Mouse (Mus musculus): ENCODE measurements around the gene Rabl6. TPM values are rescaled to one million over a fixed set of nuclear protein-coding genes. Genes with fewer than 3 reads are reported as not detected.
A peak's percentile ranks its signal among the peaks of the same experiment; 100 is the strongest.

The Rabl6 gene
- polyA plus RNA-seq (2015; fragmentation: Nextera tagmentation; extraction: Ambion mirVana) = 64.2 and 65.6 TPM in 2 replicates

GRCm38 (mm10) chr2:25607761-25608622, at the start of gene Rabl6:
Rabl6 (minus strand) TSS chr2:25608521.
- ATAC-seq (ENCODE audit: insufficient read depth, low FRiP score, low read depth) = peak; percentile 90
- under 1% methylated on average over 80 of the region's 80 CpGs for WGBS
- H3K4me2 ChIP-seq = peak within 1 kb of the TSS; percentile 66

GRCm38 (mm10) chr2:25657652-25658051, 49.3 kb upstream of the Rabl6 start, which contains the start of gene Lcn5:
Lcn5 (plus strand) TSS chr2:25657952.
- Histone ChIP-seq H3K36me3 (no peaks in the 10 kb centered on the region), H3K27ac (no peak within 1 kb of the TSS), H3K4me3 (replicated peaks) (no peak within 1 kb of the TSS), H3K27me3 (replicated peaks) (no peaks in the 10 kb centered on the region), H3K4me1 (no peaks in the 10 kb centered on the region), H3K9me3 (no peaks in the 10 kb centered on the region), H3K4me2 (no peak within 1 kb of the TSS), H3K9ac (no peak within 1 kb of the TSS)
- no peak for ATAC-seq (ENCODE audit: insufficient read depth, low FRiP score, low read depth)

More at GRCm38 (mm10) chr2:25607761-25608622, at the start of gene Rabl6:
- Histone ChIP-seq H3K36me3 (no peaks in the 10 kb centered on the region), H3K9me3 (no peaks in the 10 kb centered on the region), H3K4me3 (replicated peaks) (peak within 1 kb of the TSS; percentile 100), H3K27ac (peak within 1 kb of the TSS; percentile 95), H3K9ac (peak within 1 kb of the TSS; percentile 99), H3K27me3 (replicated peaks) (no peaks in the 10 kb centered on the region), H3K4me1 (peaks cover 15% of the 10 kb centered on the region)

GRCm38 (mm10) chr2:25657246-25657645, 48.9 kb upstream of the Rabl6 start:
- H3K9ac ChIP-seq = no peak overlapping the region
- no peak overlapping the region for H3K27ac ChIP-seq
- H3K4me3 ChIP-seq (replicated peaks) = no peak overlapping the region
- H3K36me3 ChIP-seq = no peaks in the 10 kb centered on the region
- 85% methylated on average over 4 of the region's 4 CpGs for WGBS
- no peak for ATAC-seq (ENCODE audit: insufficient read depth, low FRiP score, low read depth)
- no peaks in the 10 kb centered on the region for H3K27me3 ChIP-seq (replicated peaks)
- no peaks in the 10 kb centered on the region for H3K4me1 ChIP-seq
- H3K4me2 ChIP-seq = no peak overlapping the region
- H3K9me3 ChIP-seq = no peaks in the 10 kb centered on the region

GRCm38 (mm10) chr2:25656691-25657090, 48.4 kb upstream of the Rabl6 start:
- ATAC-seq (ENCODE audit: insufficient read depth, low FRiP score, low read depth) = no peak
- Histone ChIP-seq H3K36me3 (no peaks in the 10 kb centered on the region), H3K9me3 (no peaks in the 10 kb centered on the region), H3K9ac (no peak overlapping the region), H3K27me3 (replicated peaks) (no peaks in the 10 kb centered on the region), H3K4me3 (replicated peaks) (no peak overlapping the region), H3K4me1 (no peaks in the 10 kb centered on the region), H3K27ac (no peak overlapping the region), H3K4me2 (no peak overlapping the region)
- 85% methylated on average over 4 of the region's 4 CpGs for WGBS

DNA sequence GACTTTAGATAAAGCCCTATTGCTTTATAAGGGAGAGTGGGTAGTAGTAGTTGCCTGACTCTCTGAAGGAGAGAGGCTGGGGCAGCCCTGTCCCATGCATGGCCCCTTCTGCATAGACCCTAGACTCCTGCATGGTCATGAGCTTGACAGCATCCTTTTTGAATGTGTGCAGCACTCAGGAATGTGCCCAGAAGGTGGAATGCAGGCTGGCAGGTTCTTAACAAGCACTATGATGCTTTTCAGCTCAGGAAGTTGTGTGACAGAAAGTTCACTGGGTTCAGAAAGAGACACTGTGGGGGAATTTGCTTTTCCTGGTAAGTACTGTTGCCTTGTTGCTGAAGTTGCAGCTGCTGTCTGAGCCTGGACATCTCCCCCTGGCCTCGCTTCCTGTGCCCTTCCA, 46.2 kb upstream of the Rabl6 start:
- Histone ChIP-seq H3K9me3 (no peaks in the 10 kb centered on the region), H3K36me3 (no peaks in the 10 kb centered on the region), H3K4me3 (replicated peaks) (no peak overlapping the region), H3K27me3 (replicated peaks) (no peaks in the 10 kb centered on the region), H3K27ac (no peak overlapping the region), H3K9ac (no peak overlapping the region), H3K4me2 (no peak overlapping the region), H3K4me1 (no peaks in the 10 kb centered on the region)
- 32% methylated on average over 1 of the region's 1 CpGs for WGBS
- no peak for ATAC-seq (ENCODE audit: insufficient read depth, low FRiP score, low read depth)

DNA sequence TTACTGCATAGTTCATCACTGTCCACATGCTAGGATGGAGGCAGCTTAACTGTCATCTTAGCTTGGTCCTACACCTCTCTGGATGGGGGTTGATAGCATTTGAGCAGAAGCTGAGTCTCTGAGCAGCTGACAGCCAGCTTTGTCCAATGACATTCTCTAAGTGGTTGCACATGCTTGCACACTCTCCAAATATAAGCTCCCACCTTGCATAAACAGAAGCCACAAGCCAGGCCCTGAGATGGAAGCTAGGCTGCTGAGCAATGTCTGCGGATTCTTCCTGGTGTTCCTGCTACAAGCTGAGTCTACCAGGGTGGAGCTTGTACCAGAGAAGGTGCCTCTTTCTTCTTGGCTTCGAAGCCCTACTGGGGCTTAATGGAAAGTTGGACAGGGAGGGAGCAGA, 44.6 kb upstream of the Rabl6 start, which contains the start of gene Lcn8:
TSS of gene Lcn8 (plus strand) at position 219 of the 400 bp plus-strand sequence.
- no peaks in the 10 kb centered on the region for H3K9me3 ChIP-seq
- H3K9ac ChIP-seq = no peak within 1 kb of the TSS
- H3K27me3 ChIP-seq (replicated peaks) = no peaks in the 10 kb centered on the region
- H3K4me2 ChIP-seq = no peak within 1 kb of the TSS
- H3K4me1 ChIP-seq = no peaks in the 10 kb centered on the region
- H3K27ac ChIP-seq = no peak within 1 kb of the TSS
- no peak for ATAC-seq (ENCODE audit: insufficient read depth, low FRiP score, low read depth)
- 60% methylated on average over 2 of the region's 2 CpGs for whole genome bisulfite sequencing
- no peak within 1 kb of the TSS for H3K4me3 ChIP-seq (replicated peaks)
- H3K36me3 ChIP-seq = no peaks in the 10 kb centered on the region

DNA sequence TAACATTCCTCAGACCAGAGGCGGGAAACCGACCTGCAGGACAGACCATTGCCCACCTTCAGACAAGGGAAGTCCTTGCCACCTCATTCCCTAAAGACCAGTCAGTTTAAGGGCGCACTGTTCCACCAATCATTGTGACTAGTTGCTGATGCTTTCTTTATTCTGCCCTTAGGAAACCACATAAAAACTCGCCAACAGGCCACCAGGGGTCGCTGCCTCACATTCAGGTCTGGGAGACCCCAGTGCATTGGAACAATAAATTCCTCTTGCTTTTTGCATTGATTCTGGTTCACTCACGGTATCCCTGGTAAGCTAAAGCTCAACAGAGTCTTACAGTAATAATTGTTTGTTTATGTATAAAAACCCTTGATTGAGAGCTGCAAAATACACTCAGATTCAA, 31.6 kb upstream of the Rabl6 start:
- Histone ChIP-seq H3K36me3 (no peaks in the 10 kb centered on the region), H3K27ac (no peak overlapping the region), H3K9me3 (no peaks in the 10 kb centered on the region), H3K9ac (no peak overlapping the region), H3K4me1 (no peaks in the 10 kb centered on the region), H3K4me3 (replicated peaks) (no peak overlapping the region), H3K27me3 (replicated peaks) (no peaks in the 10 kb centered on the region), H3K4me2 (no peak overlapping the region)
- no peak for ATAC-seq (ENCODE audit: insufficient read depth, low FRiP score, low read depth)
- WGBS = 13% methylated on average over 6 of the region's 6 CpGs

DNA sequence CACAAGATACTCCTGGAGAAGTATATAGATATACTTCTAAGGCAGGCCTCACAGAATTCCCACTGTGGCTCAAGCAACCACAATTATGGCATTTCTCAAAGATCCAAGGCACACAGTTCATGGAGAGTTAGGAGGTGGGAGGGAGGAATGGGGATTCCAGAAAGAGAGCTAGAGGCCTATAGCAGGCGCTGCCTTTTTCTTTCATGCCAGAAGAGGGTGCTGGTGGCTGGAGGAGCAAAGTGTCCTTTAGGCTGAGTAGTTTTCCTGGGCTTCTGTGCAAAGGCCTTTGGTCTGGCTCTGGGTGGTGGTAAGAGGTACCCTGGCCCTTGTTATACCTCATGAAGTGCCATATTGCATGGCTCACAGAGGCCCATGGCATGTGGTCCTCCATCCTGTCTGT, 25.7 kb upstream of the Rabl6 start:
- 47% methylated on average over 1 of the region's 1 CpGs for WGBS
- no peak overlapping the region for H3K4me3 ChIP-seq (replicated peaks)
- no peak overlapping the region for H3K4me2 ChIP-seq
- H3K27me3 ChIP-seq (replicated peaks) = no peaks in the 10 kb centered on the region
- H3K9me3 ChIP-seq = no peaks in the 10 kb centered on the region
- H3K36me3 ChIP-seq = no peaks in the 10 kb centered on the region
- H3K27ac ChIP-seq = no peak overlapping the region
- no peaks in the 10 kb centered on the region for H3K4me1 ChIP-seq
- no peak overlapping the region for H3K9ac ChIP-seq
- no peak for ATAC-seq (ENCODE audit: insufficient read depth, low FRiP score, low read depth)

GRCm38 (mm10) chr2:25633616-25634015, 25.3 kb upstream of the Rabl6 start:
- Histone ChIP-seq H3K4me2 (no peak overlapping the region), H3K36me3 (no peaks in the 10 kb centered on the region), H3K4me1 (no peaks in the 10 kb centered on the region), H3K9me3 (no peaks in the 10 kb centered on the region), H3K27me3 (replicated peaks) (no peaks in the 10 kb centered on the region), H3K9ac (no peak overlapping the region), H3K4me3 (replicated peaks) (no peak overlapping the region), H3K27ac (no peak overlapping the region)
- WGBS = 83% methylated on average over 3 of the region's 3 CpGs
- ATAC-seq (ENCODE audit: insufficient read depth, low FRiP score, low read depth) = no peak

- Histone ChIP-seq H3K36me3 (no peaks in the 10 kb centered on the region), H3K4me2 (no peak overlapping the region), H3K27me3 (replicated peaks) (no peaks in the 10 kb centered on the region), H3K9me3 (no peaks in the 10 kb centered on the region), H3K4me3 (replicated peaks) (no peak overlapping the region), H3K9ac (no peak overlapping the region), H3K4me1 (no peaks in the 10 kb centered on the region), H3K27ac (no peak overlapping the region)
- 42% methylated on average over 4 of the region's 4 CpGs for WGBS
- no peak for ATAC-seq (ENCODE audit: insufficient read depth, low FRiP score, low read depth)
Observed at GRCm38 (mm10) chr2:25628738-25629137, 20.4 kb upstream of the Rabl6 start.

GRCm38 (mm10) chr2:25627811-25628210, 19.5 kb upstream of the Rabl6 start, which contains the start of gene Fcna:
Fcna (minus strand) TSS chr2:25628030.
- no peak within 1 kb of the TSS for H3K4me3 ChIP-seq (replicated peaks)
- H3K4me2 ChIP-seq = no peak within 1 kb of the TSS
- H3K4me1 ChIP-seq = no peaks in the 10 kb centered on the region
- H3K36me3 ChIP-seq = no peaks in the 10 kb centered on the region
- no peak for ATAC-seq (ENCODE audit: insufficient read depth, low FRiP score, low read depth)
- no peak within 1 kb of the TSS for H3K27ac ChIP-seq
- H3K9me3 ChIP-seq = no peaks in the 10 kb centered on the region
- H3K9ac ChIP-seq = no peak within 1 kb of the TSS
- 73% methylated on average over 6 of the region's 6 CpGs for WGBS
- H3K27me3 ChIP-seq (replicated peaks) = no peaks in the 10 kb centered on the region

GRCm38 (mm10) chr2:25625986-25626385, 17.7 kb upstream of the Rabl6 start:
- ATAC-seq (ENCODE audit: insufficient read depth, low FRiP score, low read depth) = no peak
- H3K36me3 ChIP-seq = no peaks in the 10 kb centered on the region
- WGBS = 34% methylated on average over 5 of the region's 5 CpGs

More at GRCm38 (mm10) chr2:25625986-25626385, 17.7 kb upstream of the Rabl6 start:
- H3K9me3 ChIP-seq = no peaks in the 10 kb centered on the region
- no peak overlapping the region for H3K4me2 ChIP-seq
- no peak overlapping the region for H3K27ac ChIP-seq
- H3K9ac ChIP-seq = no peak overlapping the region
- no peaks in the 10 kb centered on the region for H3K27me3 ChIP-seq (replicated peaks)
- 0 out of 2 replicates have a peak, but pooled peaks cover 2% of the 10 kb centered on the region for H3K4me1 ChIP-seq
- no peak overlapping the region for H3K4me3 ChIP-seq (replicated peaks)

Measured in stomach, embryonic 15.5 days (tissue).